Mouse (Mus musculus): Measurements from ENCODE around the gene Fads2.

DNA sequence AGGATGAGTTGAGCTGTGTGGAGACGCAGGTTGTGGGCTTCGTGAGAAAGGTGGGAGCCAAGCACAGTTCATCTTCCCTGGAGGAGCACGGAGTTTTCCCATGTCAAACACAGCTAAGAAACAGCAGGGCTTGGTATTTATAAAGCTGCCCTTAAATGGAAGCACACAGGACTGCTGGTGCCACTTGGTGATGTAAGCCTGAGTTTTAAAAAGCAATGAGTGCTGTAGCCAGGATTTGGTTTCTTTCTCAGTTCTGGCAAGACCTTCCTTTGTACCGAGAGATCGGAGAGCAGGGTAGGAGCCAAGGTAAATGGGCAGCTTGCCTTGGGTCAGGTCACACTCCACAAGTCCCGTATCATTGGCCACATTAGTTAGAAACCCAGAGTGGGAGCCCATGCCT is 47.0 kb upstream of the Fads2 start:
- TF ChIP-seq MAX (IDR thresholded peaks at IDR 0.05; ENCODE audit: low read depth) (no peak), E2F4 (IDR thresholded peaks at IDR 0.05; ENCODE audit: insufficient read depth) (no peak), POLR2A (IDR thresholded peaks at IDR 0.05; ENCODE audit: insufficient read length, low read depth) (no peak)
